ENCODE assay signal across 23 mouse cellular contexts in genomic region chr15:9471053-9471685, GRCm38 (mm10). TPM values are rescaled to one million over a fixed set of nuclear protein-coding genes. Genes with fewer than 3 reads are reported as not detected.
DNase-seq lines count a peak whose midpoint lies in the region; ATAC-seq lines count a peak whose summit lies in the region.
"Had no signal": no experiment of that assay in that cellular context is flagged by ENCODE, and none has a peak within 500 bp of the region (broad histone marks: within the 10 kb centered on the region; RNA-seq: fewer than 3 reads in every experiment).

No protein-coding gene starts in this region.

- no peak overlapping the region for H3K9ac ChIP-seq in hindbrain, embryonic 16.5 days (ENCODE audit: low read depth, low read length)
- H3K9ac ChIP-seq in forebrain, embryonic 14.5 days (ENCODE audit: low read length), result no peak overlapping the region
- H3K9ac ChIP-seq: forebrain, embryonic 15.5 days; heart, embryonic 12.5 days; hindbrain, embryonic 15.5 days; limb, embryonic 13.5 days; lung, embryonic 15.5 days had no signal

- WGBS in hindbrain, embryonic 16.5 days, result 87% methylated on average over 4 of the region's 4 CpGs
- 90% methylated on average over 4 of the region's 4 CpGs for WGBS in hindbrain, embryonic 10.5 days
- 92% methylated on average over 4 of the region's 4 CpGs for WGBS in forebrain, embryonic 14.5 days

- H3K4me3 ChIP-seq in hindbrain, embryonic 16.5 days (ENCODE audit: low read length), result no peak overlapping the region
- H3K4me3 ChIP-seq in hindbrain, embryonic 10.5 days, result no peak overlapping the region
- H3K4me3 ChIP-seq in forebrain, embryonic 14.5 days (ENCODE audit: low read depth, low read length), result no peak overlapping the region
- H3K4me3 ChIP-seq: forebrain, embryonic 15.5 days; heart, embryonic 12.5 days; hindbrain, embryonic 15.5 days; layer of hippocampus, adult 2 months; limb, embryonic 13.5 days; lung, embryonic 15.5 days had no signal

- H3K36me3 ChIP-seq in hindbrain, embryonic 16.5 days (ENCODE audit: control insufficient read depth, insufficient read depth, low read length), result no peaks in the 10 kb centered on the region
- H3K36me3 ChIP-seq in hindbrain, embryonic 10.5 days, result no peaks in the 10 kb centered on the region
- no peaks in the 10 kb centered on the region for H3K36me3 ChIP-seq in forebrain, embryonic 14.5 days (ENCODE audit: control insufficient read depth, insufficient read depth, low read length)
- H3K36me3 ChIP-seq: forebrain, embryonic 15.5 days; heart, embryonic 12.5 days; hindbrain, embryonic 15.5 days; limb, embryonic 13.5 days; lung, embryonic 15.5 days had no signal

- no peak for DNase-seq in hindbrain, embryonic 10.5 days (ENCODE audit: low spot score)
- peak; percentile 10 for DNase-seq in cerebellum, adult 11 months
- DNase-seq in cerebellum, postnatal 10 days, result peak; percentile 69 to 73
- DNase-seq in yolk sac, embryonic 10.5 days (ENCODE audit: low spot score), result no peak
- no peak for DNase-seq in forebrain, embryonic 14.5 days (ENCODE audit: low spot score)
- no peak for DNase-seq in frontal cortex, postnatal 10 days (ENCODE audit: low spot score in 2 of 2)
- DNase-seq: adrenal gland, adult 2 months; B cell, adult 2 months; gastrocnemius, postnatal 36 days; kidney, adult 2 months; kidney, postnatal 14 days; layer of hippocampus, postnatal 36 days; lung, postnatal 4 days; thymus, postnatal 25 days had no signal

- H3K9me3 ChIP-seq in hindbrain, embryonic 16.5 days (ENCODE audit: control insufficient read depth, low read length), result no peaks in the 10 kb centered on the region
- H3K9me3 ChIP-seq in hindbrain, embryonic 10.5 days, result no peaks in the 10 kb centered on the region
- no peaks in the 10 kb centered on the region for H3K9me3 ChIP-seq in forebrain, embryonic 14.5 days (replicated peaks; ENCODE audit: control insufficient read depth, low read length)
- H3K9me3 ChIP-seq: forebrain, embryonic 15.5 days; heart, embryonic 12.5 days; hindbrain, embryonic 15.5 days; lung, embryonic 15.5 days had no signal

- H3K4me1 ChIP-seq in hindbrain, embryonic 16.5 days (ENCODE audit: control insufficient read depth, insufficient read depth, low read depth, low read length), result no peaks in the 10 kb centered on the region
- no peaks in the 10 kb centered on the region for H3K4me1 ChIP-seq in hindbrain, embryonic 10.5 days (replicated peaks)
- no peaks in the 10 kb centered on the region for H3K4me1 ChIP-seq in forebrain, embryonic 14.5 days (ENCODE audit: control insufficient read depth, insufficient read depth, low read length)
- H3K4me1 ChIP-seq: forebrain, embryonic 15.5 days; hindbrain, embryonic 15.5 days; limb, embryonic 13.5 days; lung, embryonic 15.5 days had no signal

- H3K27me3 ChIP-seq in hindbrain, embryonic 16.5 days (replicated peaks; ENCODE audit: control insufficient read depth, insufficient read depth, low read length), result no peaks in the 10 kb centered on the region
- H3K27me3 ChIP-seq in hindbrain, embryonic 10.5 days (ENCODE audit: insufficient read depth, poor library complexity, severe bottlenecking), result no peaks in the 10 kb centered on the region
- H3K27me3 ChIP-seq in forebrain, embryonic 14.5 days (replicated peaks; ENCODE audit: control insufficient read depth, insufficient read depth, low read length), result no peaks in the 10 kb centered on the region
- H3K27me3 ChIP-seq: forebrain, embryonic 15.5 days; heart, embryonic 12.5 days; hindbrain, embryonic 15.5 days; limb, embryonic 13.5 days; lung, embryonic 15.5 days had no signal

- no peak overlapping the region for H3K4me2 ChIP-seq in hindbrain, embryonic 16.5 days (ENCODE audit: low read length)
- H3K4me2 ChIP-seq in forebrain, embryonic 14.5 days (ENCODE audit: low read length), result no peak overlapping the region
- H3K4me2 ChIP-seq: forebrain, embryonic 15.5 days; heart, embryonic 12.5 days; hindbrain, embryonic 15.5 days; limb, embryonic 13.5 days; lung, embryonic 15.5 days had no signal

- no peak overlapping the region for H3K27ac ChIP-seq in hindbrain, embryonic 16.5 days (ENCODE audit: low read depth, low read length)
- H3K27ac ChIP-seq in hindbrain, embryonic 10.5 days, result no peak overlapping the region
- no peak overlapping the region for H3K27ac ChIP-seq in forebrain, embryonic 14.5 days (ENCODE audit: low read depth, low read length)
- H3K27ac ChIP-seq: forebrain, embryonic 15.5 days; hindbrain, embryonic 15.5 days; layer of hippocampus, adult 2 months; limb, embryonic 13.5 days; lung, embryonic 15.5 days had no signal

- ATAC-seq in hindbrain, embryonic 16.5 days, result peak; percentile 27; the same call in 1 of the 2 replicates
- peak; percentile 35 for ATAC-seq in CD4-positive, CD25-positive, alpha-beta regulatory T cell, adult 4 months
- ATAC-seq in forebrain, embryonic 14.5 days, result no peak
- ATAC-seq: forebrain, embryonic 15.5 days had no signal

RNA-seq across cellular contexts. Expression of gene Capsl, which starts 35.3 kb away (rescaled TPM):
- 5.9 TPM in 2 replicates for polyA plus RNA-seq in hindbrain, embryonic 16.5 days (2015; fragmentation: Nextera tagmentation; extraction: Ambion mirVana)
- polyA plus RNA-seq in hindbrain, embryonic 10.5 days (2016; fragmentation: Nextera tagmentation; extraction: Ambion mirVana), result 1.7 and 4.3 TPM in 2 replicates
- 1 to 10 TPM; 5.9 to 6.3 TPM for polyA plus RNA-seq in CD4-positive, CD25-positive, alpha-beta regulatory T cell, adult 4 months (2017; shearing (Covaris generic))
- 2.6 and 2.7 TPM in 2 replicates for polyA plus RNA-seq in forebrain, embryonic 14.5 days (2014; fragmentation: Nextera tagmentation; extraction: Ambion mirVana)
- polyA plus RNA-seq: adrenal gland, adult 2 months; heart, embryonic 12.5 days; small intestine, adult 2 months had no signal

RNA-seq across cellular contexts. Expression of gene Il7r, which starts 58.8 kb away (rescaled TPM):
- polyA plus RNA-seq in hindbrain, embryonic 16.5 days (2015; fragmentation: Nextera tagmentation; extraction: Ambion mirVana), result not detected in 2 replicates
- 0.19 TPM in 1 of 2 replicates, not detected in the other for polyA plus RNA-seq in hindbrain, embryonic 10.5 days (2016; fragmentation: Nextera tagmentation; extraction: Ambion mirVana)
- 100 to 1,000 TPM; 218 to 281 TPM for polyA plus RNA-seq in CD4-positive, CD25-positive, alpha-beta regulatory T cell, adult 4 months (2017; shearing (Covaris generic))
- polyA plus RNA-seq in forebrain, embryonic 14.5 days (2014; fragmentation: Nextera tagmentation; extraction: Ambion mirVana), result 0.06 TPM in 1 of 2 replicates, not detected in the other
- polyA plus RNA-seq: adrenal gland, adult 2 months; forebrain, embryonic 15.5 days had no signal

Comparison
In these comparisons a context has a peak if more than half of its experiments do, and no peak if none do; other contexts are left out.
1. DNase-seq: peak in cerebellum, adult 11 months (single experiment) and cerebellum, postnatal 10 days (2 of 2); none in hindbrain, embryonic 10.5 days (single experiment), yolk sac, embryonic 10.5 days (single experiment), forebrain, embryonic 14.5 days (single experiment) and frontal cortex, postnatal 10 days (0 of 2).
2. RNA of gene Il7r, which starts 58.8 kb away (polyA plus RNA-seq): 218 to 281 TPM in CD4-positive, CD25-positive, alpha-beta regulatory T cell, adult 4 months; 0.06 TPM in forebrain, embryonic 14.5 days, not detected in hindbrain, embryonic 16.5 days and 0.19 TPM in hindbrain, embryonic 10.5 days; every median in the first group is over 100 times any median in the second.